Mouse (Mus musculus) neural tube, embryonic 11.5 days (tissue): ENCODE measurements at regions not wholly inside any gene's neighbourhood (a gene's known extent, or its start where the extent isn't known, plus 50 kb on each side); places are given as distances from the start of the nearest gene placed in this dataset.

Source experiments
- ATAC-seq: fragments of 200-750 bp; cut with Nextera tagmentation; 2 replicates; pipeline ENCODE4 v1.8.0; 2017; ENCODE audit warnings: moderate number of reproducible peaks, mild to moderate bottlenecking, moderate TSS enrichment, moderate library complexity; ENCODE audit not compliant: insufficient read depth, low FRiP score, low TSS enrichment
- DNase-seq: peaks from one replicate; pipeline ENCODE4 v3.0.0-alpha.2; 2015; ENCODE audit warnings: low spot score
- H3K27ac ChIP-seq: fragments of 300-500 bp; sonication (generic); 2 replicates; pipeline ENCODE4 v1.5.1; 2014; ENCODE audit warnings: low read depth, mild to moderate bottlenecking, low read length
- H3K27me3 ChIP-seq: fragments of 300-500 bp; sonication (generic); 2 replicates; pipeline ENCODE4 v1.6.1; 2014; ENCODE audit warnings: mild to moderate bottlenecking, low read length, mixed read lengths; ENCODE audit not compliant: control insufficient read depth, insufficient read depth
- H3K36me3 ChIP-seq: fragments of 300-500 bp; sonication (generic); 2 replicates; pipeline ENCODE4 v1.6.1; 2014; ENCODE audit warnings: mild to moderate bottlenecking, low read length, moderate library complexity, mixed read lengths; ENCODE audit not compliant: control insufficient read depth, insufficient read depth
- H3K4me1 ChIP-seq: fragments of 300-500 bp; sonication (generic); 2 replicates; pipeline ENCODE4 v1.6.1; 2014; ENCODE audit warnings: low read length, mixed read lengths; ENCODE audit not compliant: control insufficient read depth, insufficient read depth
- H3K4me2 ChIP-seq: fragments of 300-500 bp; sonication (generic); 2 replicates; pipeline ENCODE4 v1.6.1; 2014; ENCODE audit warnings: low read depth, mild to moderate bottlenecking, moderate library complexity
- H3K4me3 ChIP-seq: fragments of 300-500 bp; sonication (generic); 2 replicates; pipeline ENCODE4 v1.5.1; 2014; ENCODE audit warnings: low read depth, low read length
- H3K9ac ChIP-seq: fragments of 300-500 bp; sonication (generic); 2 replicates; pipeline ENCODE4 v1.6.1; 2014; ENCODE audit warnings: mild to moderate bottlenecking, low read length
- H3K9me3 ChIP-seq: fragments of 300-500 bp; sonication (generic); 2 replicates; pipeline ENCODE4 v1.6.1; 2016; ENCODE audit warnings: low read length; ENCODE audit not compliant: control insufficient read depth
- WGBS: fragments of 180-500 bp; shearing (Covaris S2); extraction: QIAGEN DNeasy Blood & Tissue Kit; methylation state at CpG from one replicate; pipeline ENCODE4 v1.1.7; 2014; 5-methylcytosine and 5-hydroxymethylcytosine counted together

- Histone ChIP-seq H3K9ac (no peak overlapping the region), H3K27ac (no peak overlapping the region), H3K4me2 (no peak overlapping the region), H3K4me3 (no peak overlapping the region), H3K36me3 (no peaks in the 10 kb centered on the region), H3K27me3 (no peaks in the 10 kb centered on the region), H3K4me1 (no peaks in the 10 kb centered on the region), H3K9me3 (no peaks in the 10 kb centered on the region)
- 83% methylated on average over 6 of the region's 6 CpGs for WGBS
- DNase-seq (no peak), ATAC-seq (no peak)
Observed at GRCm38 (mm10) chr17:79481112-79481738, 126.3 kb upstream of the Cdc42ep3 start.

DNA sequence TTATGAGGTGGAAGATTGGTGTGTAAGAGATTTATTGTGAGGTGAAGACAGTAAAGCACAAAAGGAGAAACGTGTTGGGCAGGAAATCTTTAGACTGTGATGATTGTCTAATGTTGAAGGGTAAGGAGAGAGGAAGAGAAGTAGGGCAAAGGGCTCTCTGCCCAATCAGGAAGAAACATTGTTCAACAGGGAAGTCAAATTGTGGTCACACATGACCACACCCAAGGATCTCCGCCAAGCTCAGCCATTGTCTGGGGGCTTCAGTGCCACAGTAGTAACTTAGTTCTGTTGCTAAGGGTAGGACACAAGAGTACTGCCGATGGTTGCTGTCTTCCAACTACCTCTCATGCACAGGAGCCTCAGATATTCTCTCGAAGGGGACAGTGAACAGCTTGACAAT lies 127.0 kb upstream of the Cdc42ep3 start:
- Histone ChIP-seq H3K9ac (no peak overlapping the region), H3K27ac (no peak overlapping the region), H3K36me3 (no peaks in the 10 kb centered on the region), H3K9me3 (no peaks in the 10 kb centered on the region), H3K4me3 (no peak overlapping the region), H3K4me1 (no peaks in the 10 kb centered on the region), H3K27me3 (no peaks in the 10 kb centered on the region), H3K4me2 (no peak overlapping the region)
- DNase-seq (no peak), ATAC-seq (no peak)
- WGBS: 78% methylated on average over 4 of the region's 4 CpGs

- Histone ChIP-seq H3K4me3 (no peak overlapping the region), H3K9me3 (no peaks in the 10 kb centered on the region), H3K27me3 (no peaks in the 10 kb centered on the region), H3K36me3 (no peaks in the 10 kb centered on the region), H3K27ac (no peak overlapping the region), H3K4me2 (no peak overlapping the region), H3K4me1 (no peaks in the 10 kb centered on the region), H3K9ac (no peak overlapping the region)
- ATAC-seq (no peak), DNase-seq (no peak)
- WGBS: 90% methylated on average over 5 of the region's 5 CpGs
Observed at GRCm38 (mm10) chr17:79485239-79485638, 126.4 kb upstream of the Rmdn2 start.

DNA sequence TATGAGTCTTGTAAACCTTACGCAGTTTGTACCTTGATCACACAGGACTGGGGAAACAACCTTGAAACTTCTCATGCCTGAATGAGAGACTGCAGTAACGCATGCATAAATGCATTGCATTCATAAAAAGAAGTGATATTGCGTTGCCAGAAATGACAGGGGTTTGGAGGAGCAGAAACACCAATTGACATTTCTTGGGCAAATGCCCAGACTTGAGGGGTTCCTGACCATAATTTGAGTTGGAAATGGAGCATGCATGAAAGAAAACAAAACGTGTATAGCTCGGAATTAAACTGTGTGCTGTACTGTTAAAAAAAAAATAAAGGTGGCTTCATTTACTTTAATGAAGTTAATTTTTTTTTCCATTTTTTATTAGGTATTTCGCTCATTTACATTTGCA lies 122.4 kb upstream of the Rmdn2 start:
- 89% methylated on average over 6 of the region's 6 CpGs for WGBS
- no peaks in the 10 kb centered on the region for H3K27me3 ChIP-seq
- H3K9me3 ChIP-seq: no peaks in the 10 kb centered on the region
- H3K36me3 ChIP-seq: no peaks in the 10 kb centered on the region
- no peaks in the 10 kb centered on the region for H3K4me1 ChIP-seq
- no peak overlapping the region for H3K9ac ChIP-seq
- no peak for DNase-seq
- no peak overlapping the region for H3K4me2 ChIP-seq
- H3K27ac ChIP-seq: no peak overlapping the region
- no peak overlapping the region for H3K4me3 ChIP-seq
- no peak for ATAC-seq

DNA sequence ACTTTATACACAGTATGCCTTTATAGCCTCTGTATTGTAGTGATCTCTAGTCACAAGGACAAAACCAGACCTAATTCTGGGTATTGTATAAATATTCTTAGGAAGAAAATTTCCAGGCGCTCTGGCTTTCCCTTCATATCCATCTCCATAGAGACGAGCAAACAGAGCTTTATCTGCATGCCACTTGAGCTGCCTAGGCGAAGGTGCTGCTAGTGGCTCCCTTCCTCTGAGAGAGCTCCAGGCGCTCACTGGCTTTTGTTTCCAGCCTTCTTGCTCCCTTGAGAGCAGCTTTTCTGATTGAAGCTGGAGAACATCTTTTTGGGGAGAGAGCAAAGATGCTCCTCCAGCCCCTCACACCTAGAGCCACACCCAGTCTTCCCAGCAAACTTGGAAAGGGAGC lies 114.0 kb upstream of the Rmdn2 start:
- H3K36me3 ChIP-seq: no peaks in the 10 kb centered on the region
- WGBS: 82% methylated on average over 4 of the region's 4 CpGs
- ATAC-seq: no peak
- no peak for DNase-seq
- H3K4me2 ChIP-seq: no peak overlapping the region
- H3K4me3 ChIP-seq: no peak overlapping the region
- H3K9ac ChIP-seq: no peak overlapping the region
- H3K4me1 ChIP-seq: 0 out of 2 replicates have a peak, but pooled peaks cover 2% of the 10 kb centered on the region
- no peaks in the 10 kb centered on the region for H3K27me3 ChIP-seq
- H3K9me3 ChIP-seq: no peaks in the 10 kb centered on the region
- no peak overlapping the region for H3K27ac ChIP-seq

GRCm38 (mm10) chr17:79498321-79498720 lies 113.3 kb upstream of the Rmdn2 start:
- 0 out of 2 replicates have a peak, but pooled peaks cover 2% of the 10 kb centered on the region for H3K4me1 ChIP-seq
- WGBS: 91% methylated on average over 9 of the region's 9 CpGs
- no peak overlapping the region for H3K4me3 ChIP-seq
- DNase-seq: no peak
- H3K9me3 ChIP-seq: no peaks in the 10 kb centered on the region
- no peak overlapping the region for H3K9ac ChIP-seq
- H3K27me3 ChIP-seq: no peaks in the 10 kb centered on the region
- H3K4me2 ChIP-seq: no peak overlapping the region
- ATAC-seq: no peak
- no peak overlapping the region for H3K27ac ChIP-seq
- no peaks in the 10 kb centered on the region for H3K36me3 ChIP-seq

- DNase-seq: no peak
- WGBS: 18% methylated on average over 1 of the region's 1 CpGs
- Histone ChIP-seq H3K27ac (no peak overlapping the region), H3K36me3 (no peaks in the 10 kb centered on the region), H3K27me3 (no peaks in the 10 kb centered on the region), H3K9ac (no peak overlapping the region), H3K4me2 (no peak overlapping the region), H3K4me1 (0 out of 2 replicates have a peak, but pooled peaks cover 2% of the 10 kb centered on the region), H3K4me3 (no peak overlapping the region), H3K9me3 (no peaks in the 10 kb centered on the region)
- no peak for ATAC-seq
Observed at GRCm38 (mm10) chr17:79501031-79501474, 110.6 kb upstream of the Rmdn2 start.

DNA sequence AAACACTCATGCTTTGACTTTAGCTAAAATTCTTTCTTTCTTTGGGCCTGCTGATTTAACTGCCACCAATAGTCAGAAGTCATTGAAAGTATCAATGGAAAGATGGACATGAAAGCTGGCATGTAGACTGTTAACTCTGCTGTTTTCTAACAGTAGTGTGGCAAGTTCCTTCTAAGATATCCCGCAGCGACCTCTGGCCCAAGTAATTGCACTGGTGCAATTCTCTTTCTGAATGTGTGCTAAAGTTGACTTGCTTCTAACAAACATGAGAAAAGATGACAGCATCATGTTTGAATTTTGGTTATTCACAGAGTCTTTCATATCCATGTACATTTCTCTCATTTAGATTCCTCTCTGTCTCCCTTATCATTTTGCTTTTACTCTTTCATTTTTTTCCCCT lies 109.7 kb upstream of the Rmdn2 start:
- Histone ChIP-seq H3K4me2 (no peak overlapping the region), H3K4me3 (no peak overlapping the region), H3K27ac (no peak overlapping the region), H3K4me1 (0 out of 2 replicates have a peak, but pooled peaks cover 2% of the 10 kb centered on the region), H3K9me3 (no peaks in the 10 kb centered on the region), H3K9ac (no peak overlapping the region), H3K36me3 (no peaks in the 10 kb centered on the region), H3K27me3 (no peaks in the 10 kb centered on the region)
- no peak for DNase-seq
- no peak for ATAC-seq
- WGBS: 82% methylated on average over 2 of the region's 2 CpGs

DNA sequence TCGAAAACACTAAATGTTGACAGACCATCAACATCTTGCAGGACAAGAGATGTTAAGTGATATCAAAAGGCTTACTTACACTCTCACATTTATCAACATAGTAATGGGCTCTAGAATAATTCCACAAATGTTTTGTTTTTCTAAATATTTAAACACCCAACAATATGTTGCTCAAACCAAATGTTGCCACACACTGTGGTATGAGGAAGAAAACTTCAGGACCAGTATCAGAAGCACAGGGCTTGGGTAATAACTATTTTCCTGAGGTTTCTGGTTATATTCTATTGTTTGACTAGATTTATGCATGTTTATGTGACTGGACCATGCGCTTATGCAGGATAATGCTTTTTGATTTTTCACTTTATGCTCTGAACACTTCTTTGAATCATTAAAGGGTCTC lies 108.6 kb upstream of the Rmdn2 start:
- no peak for DNase-seq
- H3K36me3 ChIP-seq: no peaks in the 10 kb centered on the region
- no peak overlapping the region for H3K9ac ChIP-seq
- no peak overlapping the region for H3K4me3 ChIP-seq
- no peak overlapping the region for H3K27ac ChIP-seq
- ATAC-seq: no peak
- H3K4me2 ChIP-seq: no peak overlapping the region
- no peaks in the 10 kb centered on the region for H3K27me3 ChIP-seq
- WGBS: 95% methylated on average over 2 of the region's 2 CpGs
- H3K4me1 ChIP-seq: 0 out of 2 replicates have a peak, but pooled peaks cover 2% of the 10 kb centered on the region
- H3K9me3 ChIP-seq: no peaks in the 10 kb centered on the region
